Mouse (Mus musculus): ENCODE results near the gene Aqp5. TPM values are rescaled to one million over a fixed set of nuclear protein-coding genes. Genes with fewer than 3 reads are reported as not detected.

The Aqp5 gene
- polyA plus RNA-seq (2012), result not detected in 2 replicates

GRCm38 (mm10) chr15:99590429-99591084, at the start of gene Aqp5:
Gene Aqp5 (plus strand): TSS chr15:99590782.

GRCm38 (mm10) chr15:99578802-99579485, 11.6 kb upstream of the Aqp5 start, which contains the start of gene Aqp2:
Gene Aqp2 (plus strand): TSS chr15:99579055.

GRCm38 (mm10) chr15:99600986-99601822, 10.6 kb downstream of the Aqp5 start, which contains the start of gene Aqp6:
Gene Aqp6 (plus strand): TSS chr15:99601400.

Other genes starting within 250 kb of the Aqp5 start
- gene Fmnl3, start 220.3 kb upstream of the Aqp5 start, polyA plus RNA-seq (2012), result 19.8 and 21.7 TPM in 2 replicates
- 291 and 305 TPM in 2 replicates for gene Tmbim6, start 197.9 kb upstream of the Aqp5 start, polyA plus RNA-seq (2012)
- 26.8 and 31.6 TPM in 2 replicates for gene Nckap5l, start 133.0 kb upstream of the Aqp5 start, polyA plus RNA-seq (2012)
- 2.7 and 5.4 TPM in 2 replicates for gene Bcdin3d, start 116.1 kb upstream of the Aqp5 start, polyA plus RNA-seq (2012)
- gene Faim2, start 62.6 kb upstream of the Aqp5 start, polyA plus RNA-seq (2012), result 0.40 and 0.65 TPM in 2 replicates
- not detected in 2 replicates for gene Aqp2, start 11.7 kb upstream of the Aqp5 start, polyA plus RNA-seq (2012)
- not detected in 2 replicates for gene Aqp6, start 10.6 kb downstream of the Aqp5 start, polyA plus RNA-seq (2012)
- 14.5 and 24.8 TPM in 2 replicates for gene Racgap1, start 60.9 kb downstream of the Aqp5 start, polyA plus RNA-seq (2012)
- gene Asic1, start 79.6 kb downstream of the Aqp5 start, polyA plus RNA-seq (2012), result 0.02 TPM in 1 of 2 replicates, not detected in the other
- gene Smarcd1, start 111.3 kb downstream of the Aqp5 start, polyA plus RNA-seq (2012), result 37.9 and 54.3 TPM in 2 replicates
- gene Gm17349, start 114.7 kb downstream of the Aqp5 start, polyA plus RNA-seq (2012), result 4.6 and 10.3 TPM in 2 replicates
- 1.3 and 1.9 TPM in 2 replicates for gene Gpd1, start 126.7 kb downstream of the Aqp5 start, polyA plus RNA-seq (2012)
- gene Cox14, start 134.8 kb downstream of the Aqp5 start, polyA plus RNA-seq (2012), result 103 and 108 TPM in 2 replicates
- gene Cers5, start 182.1 kb downstream of the Aqp5 start, polyA plus RNA-seq (2012), result 11.2 and 14.4 TPM in 2 replicates